Mouse (Mus musculus) liver, embryonic 14.5 days (tissue): ENCODE measurements around the gene Slc25a43.

Experiments used
- CTCF ChIP-seq: IDR thresholded peaks from 2 replicates; pipeline ENCODE4 v1.5.1; 2016; ENCODE audit warnings: antibody characterized with exemption, low read depth, control low read depth
- EP300 ChIP-seq: IDR thresholded peaks from 2 replicates; pipeline ENCODE4 v1.6.1; 2016; ENCODE audit warnings: antibody characterized with exemption, low read depth

DNA sequence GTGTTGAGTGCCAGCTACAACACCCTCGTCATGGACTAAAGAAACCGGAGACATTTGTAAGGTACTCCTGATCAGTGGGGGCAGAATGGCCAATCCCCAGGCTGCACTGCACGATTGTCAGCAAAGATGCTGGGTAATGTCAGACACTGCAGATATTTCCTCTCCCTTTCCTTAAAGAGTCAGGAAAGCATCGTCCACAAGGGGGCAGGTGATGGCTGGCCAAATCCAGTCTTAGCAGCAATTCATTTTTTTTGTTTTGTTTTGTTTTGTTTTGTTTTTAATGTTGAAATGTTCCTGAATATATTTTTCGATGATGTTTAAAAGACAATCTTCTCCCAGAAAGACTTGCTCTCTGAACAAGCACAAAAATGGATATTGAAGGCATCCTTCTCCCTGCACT is 67.9 kb downstream of the Slc25a43 start:
- peak; percentile 56 for TF ChIP-seq CTCF
- no peak for TF ChIP-seq EP300
